Mouse (Mus musculus): ENCODE measurements around the gene Fmc1.
"Not testable (repeated sequence)": the region's sequence is repeated elsewhere in the genome, so short reads cannot be mapped to it uniquely, and the experiment has no call there.

Fmc1 gene

GRCm38 (mm10) chr6:38533428-38534405, at the start of gene Fmc1:
Gene Fmc1, plus strand, starts transcription at chr6:38533502.
- peak; percentile 100 for DNase-seq (ENCODE audit: low spot score)

- DNase-seq (ENCODE audit: low spot score), result no peak
Measured at GRCm38 (mm10) chr6:38492550-38492949, 40.8 kb upstream of the Fmc1 start.

- no peak for DNase-seq (ENCODE audit: low spot score)
Measured at GRCm38 (mm10) chr6:38495641-38496040, 37.7 kb upstream of the Fmc1 start.

GRCm38 (mm10) chr6:38512096-38512495, 21.2 kb upstream of the Fmc1 start:
- no peak for DNase-seq (ENCODE audit: low spot score)

- no peak for DNase-seq (ENCODE audit: low spot score)
Measured at GRCm38 (mm10) chr6:38512830-38513229, 20.5 kb upstream of the Fmc1 start.

GRCm38 (mm10) chr6:38515201-38515600, 18.1 kb upstream of the Fmc1 start:
- DNase-seq (ENCODE audit: low spot score), result no peak

- DNase-seq (ENCODE audit: low spot score), result no peak
Measured at GRCm38 (mm10) chr6:38523851-38524250, 9.5 kb upstream of the Fmc1 start.

GRCm38 (mm10) chr6:38531211-38531820, 2.0 kb upstream of the Fmc1 start:
- no peak for DNase-seq (ENCODE audit: low spot score)

- no peak for DNase-seq (ENCODE audit: low spot score)
Measured at GRCm38 (mm10) chr6:38532500-38533420, 542 bp upstream of the Fmc1 start.

- DNase-seq (ENCODE audit: low spot score), result peak; percentile 85
Measured at GRCm38 (mm10) chr6:38534640-38535365, 1.5 kb downstream of the Fmc1 start.

- no peak for DNase-seq (ENCODE audit: low spot score)
Measured at GRCm38 (mm10) chr6:38535366-38535690, 2.0 kb downstream of the Fmc1 start.

GRCm38 (mm10) chr6:38535788-38536187, 2.5 kb downstream of the Fmc1 start:
- no peak for DNase-seq (ENCODE audit: low spot score)

- not testable (repeated sequence) for DNase-seq (ENCODE audit: low spot score)
Measured at GRCm38 (mm10) chr6:38544141-38544540, 10.8 kb downstream of the Fmc1 start.

GRCm38 (mm10) chr6:38547005-38547404, 13.7 kb downstream of the Fmc1 start:
- not testable (repeated sequence) for DNase-seq (ENCODE audit: low spot score)

- no peak for DNase-seq (ENCODE audit: low spot score)
Measured at GRCm38 (mm10) chr6:38547707-38548106, 14.4 kb downstream of the Fmc1 start.

GRCm38 (mm10) chr6:38548595-38548994, 15.3 kb downstream of the Fmc1 start:
- not testable (repeated sequence) for DNase-seq (ENCODE audit: low spot score)

GRCm38 (mm10) chr6:38549840-38550239, 16.5 kb downstream of the Fmc1 start:
- not testable (repeated sequence) for DNase-seq (ENCODE audit: low spot score)

- DNase-seq (ENCODE audit: low spot score), result peak; percentile 37
Measured at GRCm38 (mm10) chr6:38550250-38551061, 17.2 kb downstream of the Fmc1 start.

GRCm38 (mm10) chr6:38551062-38551988, 18.0 kb downstream of the Fmc1 start, which contains the start of gene Luc7l2:
Gene Luc7l2, plus strand, starts transcription at chr6:38551334.
- peak; percentile 71 for DNase-seq (ENCODE audit: low spot score)
